Mouse (Mus musculus) liver, embryonic 12.5 days (tissue): Measurements from ENCODE around the gene Prss21. TPM values are rescaled to one million over a fixed set of nuclear protein-coding genes. Genes with fewer than 3 reads are reported as not detected.

Experiments
- ATAC-seq: fragments of 200-750 bp; cut with Nextera tagmentation; 2 replicates; pipeline ENCODE4 v1.8.0; 2017; ENCODE audit warnings: moderate number of reproducible peaks, mild to moderate bottlenecking, moderate library complexity
- H3K27ac ChIP-seq: fragments of 300-500 bp; sonication (generic); 2 replicates; pipeline ENCODE4 v1.5.1; 2016; ENCODE audit warnings: mild to moderate bottlenecking
- H3K27me3 ChIP-seq: fragments of 300-500 bp; sonication (generic); replicated peaks from 2 replicates; pipeline ENCODE4 v1.6.1; 2016; ENCODE audit warnings: mild to moderate bottlenecking, moderate library complexity
- H3K36me3 ChIP-seq: fragments of 300-500 bp; sonication (generic); 2 replicates; pipeline ENCODE4 v1.6.1; 2016; ENCODE audit warnings: mild to moderate bottlenecking, moderate library complexity
- H3K4me1 ChIP-seq: fragments of 300-500 bp; sonication (generic); 2 replicates; pipeline ENCODE4 v1.6.1; 2016
- H3K4me2 ChIP-seq: fragments of 300-500 bp; sonication (generic); 2 replicates; pipeline ENCODE4 v1.6.1; 2016; ENCODE audit warnings: mild to moderate bottlenecking, moderate library complexity
- H3K4me3 ChIP-seq: fragments of 300-500 bp; sonication (generic); 2 replicates; pipeline ENCODE4 v1.5.1; 2016; ENCODE audit warnings: mild to moderate bottlenecking, moderate library complexity
- H3K9ac ChIP-seq: fragments of 300-500 bp; sonication (generic); 2 replicates; pipeline ENCODE4 v1.6.1; 2016; ENCODE audit warnings: mild to moderate bottlenecking, moderate library complexity
- H3K9me3 ChIP-seq: fragments of 300-500 bp; sonication (generic); replicated peaks from 2 replicates; pipeline ENCODE4 v1.6.1; 2016; ENCODE audit warnings: mild to moderate bottlenecking, moderate library complexity
- WGBS: fragments of 180-500 bp; shearing (Covaris S2); methylation state at CpG from one replicate; pipeline ENCODE4 v1.1.7; 2016; ENCODE audit not compliant: insufficient replicate concordance; 5-methylcytosine and 5-hydroxymethylcytosine counted together
- polyA plus RNA-seq: library from polyadenylated mRNA; unstranded; fragments of >200 nt; fragmentation: Nextera tagmentation; extraction: Ambion mirVana; gene quantifications from 2 replicates; pipeline ENCODE4 v1.2.1, GENCODE M21; 2016

Gene Prss21
- polyA plus RNA-seq, 1 experiment from 2014 or later = not detected

GRCm38 (mm10) chr17:23841145-23841544 is 26.7 kb upstream of the Prss21 start:
- ATAC-seq = no peak
- Histone ChIP-seq H3K4me2 (no peak overlapping the region), H3K4me1 (peaks cover 9% of the 10 kb centered on the region), H3K27me3 (peaks cover 36% of the 10 kb centered on the region), H3K9ac (no peak overlapping the region), H3K36me3 (no peaks in the 10 kb centered on the region), H3K9me3 (no peaks in the 10 kb centered on the region), H3K27ac (no peak overlapping the region), H3K4me3 (no peak overlapping the region)
- 20% methylated on average over 4 of the region's 4 CpGs for WGBS

- ATAC-seq = peak; percentile 51
- Histone ChIP-seq H3K4me3 (peak overlapping the region; percentile 26), H3K4me1 (peaks cover 9% of the 10 kb centered on the region), H3K4me2 (peak overlapping the region; percentile 65), H3K36me3 (no peaks in the 10 kb centered on the region), H3K9ac (no peak overlapping the region), H3K27me3 (peaks cover 19% of the 10 kb centered on the region), H3K27ac (no peak overlapping the region), H3K9me3 (no peaks in the 10 kb centered on the region)
- whole genome bisulfite sequencing = 45% methylated on average over 23 of the region's 23 CpGs
Observed at GRCm38 (mm10) chr17:23843141-23843811, 24.6 kb upstream of the Prss21 start.

GRCm38 (mm10) chr17:23843812-23844273 is 24.0 kb upstream of the Prss21 start, which contains the start of the genes Prss32 and Prss41:
Gene Prss32, plus strand, starts transcription at chr17:23843855.
Gene Prss41, minus strand, starts transcription at chr17:23844172.
- peak within 1 kb of the TSS; percentile 26 for H3K4me3 ChIP-seq
- H3K27ac ChIP-seq = no peak within 1 kb of the TSS
- H3K36me3 ChIP-seq = no peaks in the 10 kb centered on the region
- 10% methylated on average over 19 of the region's 19 CpGs for whole genome bisulfite sequencing
- no peak within 1 kb of the TSS for H3K9ac ChIP-seq
- no peaks in the 10 kb centered on the region for H3K9me3 ChIP-seq
- H3K27me3 ChIP-seq = peaks cover 16% of the 10 kb centered on the region; the same call in 1 of the 2 replicates
- ATAC-seq = peak; percentile 75
- H3K4me2 ChIP-seq = peak within 1 kb of the TSS; percentile 65
- H3K4me1 ChIP-seq = peaks cover 9% of the 10 kb centered on the region

GRCm38 (mm10) chr17:23850028-23850427 is 17.8 kb upstream of the Prss21 start:
- H3K9ac ChIP-seq = no peak overlapping the region
- H3K4me2 ChIP-seq = no peak overlapping the region
- no peaks in the 10 kb centered on the region for H3K4me1 ChIP-seq
- H3K36me3 ChIP-seq = no peaks in the 10 kb centered on the region
- no peak overlapping the region for H3K4me3 ChIP-seq
- no peak overlapping the region for H3K27ac ChIP-seq
- ATAC-seq = no peak
- 39% methylated on average over 2 of the region's 2 CpGs for WGBS
- no peaks in the 10 kb centered on the region for H3K9me3 ChIP-seq
- H3K27me3 ChIP-seq = no peaks in the 10 kb centered on the region; the same call in 1 of the 2 replicates

- no peak overlapping the region for H3K4me2 ChIP-seq
Observed at GRCm38 (mm10) chr17:23850853-23851749, 16.8 kb upstream of the Prss21 start.

GRCm38 (mm10) chr17:23853292-23853691 is 14.6 kb upstream of the Prss21 start:
- no peaks in the 10 kb centered on the region for H3K4me1 ChIP-seq

More at GRCm38 (mm10) chr17:23850853-23851749, 16.8 kb upstream of the Prss21 start:
- no peaks in the 10 kb centered on the region for H3K4me1 ChIP-seq
- no peaks in the 10 kb centered on the region; the same call in 1 of the 2 replicates for H3K27me3 ChIP-seq
- H3K9me3 ChIP-seq = no peaks in the 10 kb centered on the region
- H3K36me3 ChIP-seq = no peaks in the 10 kb centered on the region
- no peak overlapping the region for H3K27ac ChIP-seq
- ATAC-seq = no peak
- 55% methylated on average over 18 of the region's 19 CpGs for WGBS
- H3K4me3 ChIP-seq = no peak overlapping the region
- no peak overlapping the region for H3K9ac ChIP-seq

GRCm38 (mm10) chr17:23854229-23854765 is 13.6 kb upstream of the Prss21 start:
- Histone ChIP-seq H3K27ac (no peak overlapping the region), H3K9me3 (no peaks in the 10 kb centered on the region), H3K4me3 (no peak overlapping the region), H3K27me3 (no peaks in the 10 kb centered on the region; the same call in 1 of the 2 replicates), H3K9ac (no peak overlapping the region), H3K4me1 (no peaks in the 10 kb centered on the region), H3K36me3 (no peaks in the 10 kb centered on the region), H3K4me2 (no peak overlapping the region)
- no peak for ATAC-seq
- WGBS = 75% methylated on average over 10 of the region's 10 CpGs

More at GRCm38 (mm10) chr17:23853292-23853691, 14.6 kb upstream of the Prss21 start:
- H3K36me3 ChIP-seq = no peaks in the 10 kb centered on the region
- H3K9me3 ChIP-seq = no peaks in the 10 kb centered on the region
- no peak for ATAC-seq
- no peak overlapping the region for H3K4me2 ChIP-seq
- H3K4me3 ChIP-seq = no peak overlapping the region
- no peak overlapping the region for H3K27ac ChIP-seq
- no peaks in the 10 kb centered on the region; the same call in 1 of the 2 replicates for H3K27me3 ChIP-seq
- no peak overlapping the region for H3K9ac ChIP-seq
- WGBS = 25% methylated on average over 5 of the region's 5 CpGs

- WGBS = 73% methylated on average over 6 of the region's 6 CpGs
- Histone ChIP-seq H3K27ac (no peak overlapping the region), H3K9ac (no peak overlapping the region), H3K4me1 (no peaks in the 10 kb centered on the region), H3K4me2 (no peak overlapping the region), H3K36me3 (no peaks in the 10 kb centered on the region), H3K9me3 (no peaks in the 10 kb centered on the region), H3K27me3 (peaks cover 5% of the 10 kb centered on the region; the same call in 1 of the 2 replicates), H3K4me3 (no peak overlapping the region)
- no peak for ATAC-seq
Observed at GRCm38 (mm10) chr17:23857193-23857592, 10.7 kb upstream of the Prss21 start.

- Histone ChIP-seq H3K36me3 (no peaks in the 10 kb centered on the region), H3K4me2 (no peak overlapping the region), H3K4me3 (no peak overlapping the region), H3K4me1 (no peaks in the 10 kb centered on the region), H3K27me3 (peaks cover 5% of the 10 kb centered on the region; the same call in 1 of the 2 replicates), H3K9me3 (no peaks in the 10 kb centered on the region), H3K27ac (no peak overlapping the region), H3K9ac (no peak overlapping the region)
- ATAC-seq = no peak
- 71% methylated on average over 2 of the region's 2 CpGs for WGBS
Observed at GRCm38 (mm10) chr17:23857913-23858312, 9.9 kb upstream of the Prss21 start.

- Histone ChIP-seq H3K9ac (no peak overlapping the region), H3K4me2 (no peak overlapping the region), H3K4me1 (no peaks in the 10 kb centered on the region), H3K27me3 (0 out of 2 replicates have a peak, but pooled peaks cover 5% of the 10 kb centered on the region), H3K9me3 (no peaks in the 10 kb centered on the region), H3K4me3 (no peak overlapping the region), H3K36me3 (no peaks in the 10 kb centered on the region), H3K27ac (no peak overlapping the region)
- WGBS = 63% methylated on average over 4 of the region's 4 CpGs
- no peak for ATAC-seq
Observed at GRCm38 (mm10) chr17:23862926-23863325, 4.9 kb upstream of the Prss21 start.

- no peaks in the 10 kb centered on the region for H3K9me3 ChIP-seq
- H3K4me3 ChIP-seq = no peak overlapping the region
- no peaks in the 10 kb centered on the region for H3K27me3 ChIP-seq
- no peak overlapping the region for H3K9ac ChIP-seq
- H3K36me3 ChIP-seq = no peaks in the 10 kb centered on the region
- H3K27ac ChIP-seq = no peak overlapping the region
- WGBS = 69% methylated on average over 11 of the region's 11 CpGs
- no peaks in the 10 kb centered on the region for H3K4me1 ChIP-seq
- no peak for ATAC-seq
- no peak overlapping the region for H3K4me2 ChIP-seq
Observed at GRCm38 (mm10) chr17:23868513-23868912, 657 bp downstream of the Prss21 start.
